Mouse (Mus musculus) myocyte (in vitro differentiated cells): ENCODE data around the gene Unc80.

ENCODE experiments used
- CEBPB ChIP-seq: IDR thresholded peaks from 2 replicates; pipeline ENCODE4 v1.6.1; 2011; ENCODE audit warnings: mild to moderate bottlenecking, moderate library complexity; ENCODE audit not compliant: poor library complexity, insufficient read depth, severe bottlenecking
- MYOD1 ChIP-seq, 3 experiments: IDR thresholded peaks; one replicate each; pipeline ENCODE4 v1.6.1; 2011; ENCODE audit warnings: control low read depth in 2 of 3, low read depth in 2 of 3, mild to moderate bottlenecking in 2 of 3, moderate library complexity in 1 of 3; ENCODE audit not compliant: insufficient read length in 2 of 3, control insufficient read depth in 1 of 3
- POLR2A ChIP-seq: IDR thresholded peaks from one replicate; pipeline ENCODE4 v1.6.1; 2011; ENCODE audit warnings: low read depth, mild to moderate bottlenecking, control low read depth, moderate library complexity; ENCODE audit not compliant: insufficient read length

DNA sequence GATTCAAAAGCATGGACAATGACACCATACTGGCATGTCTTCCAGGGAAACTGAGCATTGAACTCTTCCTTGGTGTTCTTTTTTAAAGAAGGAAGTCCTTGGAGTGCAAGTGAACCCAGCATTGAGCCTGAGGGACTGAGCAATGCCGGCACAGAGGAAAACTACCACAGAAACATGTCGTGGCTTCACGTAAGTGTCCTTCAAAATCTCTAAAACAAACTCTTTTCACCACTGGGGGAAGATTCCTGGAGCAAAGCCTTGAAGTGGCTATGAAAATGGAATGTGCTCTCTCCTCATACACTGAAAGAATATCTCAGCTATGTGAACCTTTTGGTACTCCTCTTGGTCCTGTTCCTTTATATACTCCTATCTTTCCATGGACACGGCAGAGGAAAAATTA is 140.1 kb downstream of the Unc80 start:
- TF ChIP-seq POLR2A (no peak), CEBPB (no peak), MYOD1 (IDR thresholded peaks at IDR 0.05; ENCODE audit: control insufficient read depth in 1 of 3, insufficient read length in 2 of 3, low read depth in 2 of 3) (no peak)
